Mouse (Mus musculus): ENCODE results near the gene Arhgap31. TPM values are rescaled to one million over a fixed set of nuclear protein-coding genes. Genes with fewer than 3 reads are reported as not detected.

Arhgap31 gene
- total and polyA plus RNA-seq, 3 experiments, result 0.01 to 0.04 TPM; not detected in 1

- H3K4me1 ChIP-seq (ENCODE audit: control insufficient read depth in 1 of 2, insufficient read depth in 2 of 2, low read length in 2 of 2), result peaks cover 0 to 9% of the 10 kb centered on the region in 2 experiments; a peak in 2 of 4 replicates
- H3K79me2 ChIP-seq (ENCODE audit: control insufficient read depth, insufficient read depth, low read length, poor library complexity), result no peaks in the 10 kb centered on the region
- no peak overlapping the region for H3K4me3 ChIP-seq (ENCODE audit: control insufficient read depth in 1 of 2, insufficient read depth in 1 of 2, low read depth in 2 of 2, low read length in 2 of 2)
- H3K27ac ChIP-seq (ENCODE audit: control insufficient read depth, low read depth, low read length), result no peak overlapping the region
- peaks cover 0 to 3% of the 10 kb centered on the region in 2 experiments; a peak in 1 of 4 replicates for H3K36me3 ChIP-seq (ENCODE audit: control insufficient read depth in 1 of 2, insufficient read depth in 2 of 2, low read length in 2 of 2)
- TF ChIP-seq GATA1 (IDR thresholded peaks at IDR 0.05; ENCODE audit: low read depth, low read length) (no peak), TAL1 (IDR thresholded peaks at IDR 0.05; ENCODE audit: low read length) (no peak), USF1 (IDR thresholded peaks at IDR 0.05; ENCODE audit: low read depth, low read length) (no peak), SMC3 (IDR thresholded peaks at IDR 0.05; ENCODE audit: low read depth, low read length) (no peak), JUND (IDR thresholded peaks at IDR 0.05; ENCODE audit: low read depth, low read length) (no peak), POLR2AphosphoS2 (IDR thresholded peaks at IDR 0.05; ENCODE audit: low read length) (no peak), MAX (IDR thresholded peaks at IDR 0.05; ENCODE audit: low read length) (no peak)
- no peaks in the 10 kb centered on the region for H3K9me3 ChIP-seq (replicated peaks; ENCODE audit: insufficient read depth, low read length)
- peaks cover 0 to 2% of the 10 kb centered on the region in 2 experiments; a peak in 1 of 4 replicates for H3K27me3 ChIP-seq (ENCODE audit: control insufficient read depth in 1 of 2, insufficient read depth in 2 of 2, low read length in 2 of 2)
- no peak overlapping the region for H3K9ac ChIP-seq (ENCODE audit: control insufficient read depth, low read depth, low read length, poor library complexity, severe bottlenecking)
- no peak for DNase-seq (ENCODE audit: low read depth, low spot score)
Observed at GRCm38 (mm10) chr16:38668871-38669675, 44.0 kb downstream of the Arhgap31 start.

- Histone ChIP-seq H3K9ac (ENCODE audit: control insufficient read depth, low read depth, low read length, poor library complexity, severe bottlenecking) (no peak overlapping the region), H3K36me3 (ENCODE audit: control insufficient read depth in 1 of 2, insufficient read depth in 2 of 2, low read length in 2 of 2) (peaks cover 0 to 3% of the 10 kb centered on the region in 2 experiments; a peak in 1 of 4 replicates), H3K79me2 (ENCODE audit: control insufficient read depth, insufficient read depth, low read length, poor library complexity) (no peaks in the 10 kb centered on the region), H3K27ac (ENCODE audit: control insufficient read depth, low read depth, low read length) (no peak overlapping the region), H3K27me3 (ENCODE audit: control insufficient read depth in 1 of 2, insufficient read depth in 2 of 2, low read length in 2 of 2) (peaks cover 0 to 3% of the 10 kb centered on the region in 2 experiments; a peak in 1 of 4 replicates), H3K9me3 (replicated peaks; ENCODE audit: insufficient read depth, low read length) (no peaks in the 10 kb centered on the region), H3K4me1 (ENCODE audit: control insufficient read depth in 1 of 2, insufficient read depth in 2 of 2, low read length in 2 of 2) (peaks cover 0 to 9% of the 10 kb centered on the region in 2 experiments; a peak in 2 of 4 replicates), H3K4me3 (ENCODE audit: control insufficient read depth in 1 of 2, insufficient read depth in 1 of 2, low read depth in 2 of 2, low read length in 2 of 2) (no peak overlapping the region)
- TF ChIP-seq CHD2 (IDR thresholded peaks at IDR 0.05; ENCODE audit: low read length), result no peak
- no peak for TF ChIP-seq MAZ (IDR thresholded peaks at IDR 0.05; ENCODE audit: low read depth, low read length)
- TF ChIP-seq TAL1 (IDR thresholded peaks at IDR 0.05; ENCODE audit: low read length), result no peak
- no peak for TF ChIP-seq KAT2A (conservative IDR thresholded peaks at IDR 0.05; ENCODE audit: low read depth, low read length)
- TF ChIP-seq MAFK (IDR thresholded peaks at IDR 0.05; ENCODE audit: borderline replicate concordance, low read depth, low read length), result no peak
- no peak for TF ChIP-seq MEF2A (IDR thresholded peaks at IDR 0.05; ENCODE audit: extremely low read depth, insufficient replicate concordance, low read depth, low read length, poor library complexity, severe bottlenecking)
- TF ChIP-seq POLR2AphosphoS5 (IDR thresholded peaks at IDR 0.05; ENCODE audit: borderline replicate concordance, low read depth, low read length), result no peak
- no peak for TF ChIP-seq ZC3H11A (IDR thresholded peaks at IDR 0.05; ENCODE audit: low read depth, low read length)
- TF ChIP-seq EP300 (IDR thresholded peaks at IDR 0.05; ENCODE audit: low read depth in 1 of 2, low read length in 2 of 2), result no peak
- TF ChIP-seq E2F4 (IDR thresholded peaks at IDR 0.05; ENCODE audit: borderline replicate concordance, low read depth, low read length), result no peak
- no peak for DNase-seq (ENCODE audit: low read depth, low spot score)
Observed at GRCm38 (mm10) chr16:38666523-38666922, 46.6 kb downstream of the Arhgap31 start.
